Mouse (Mus musculus) lung, postnatal 0 days (tissue): ENCODE data around the gene Daxx.

ENCODE experiments used
- CTCF ChIP-seq: IDR thresholded peaks from 2 replicates; pipeline ENCODE4 v1.5.1; 2016; ENCODE audit warnings: antibody characterized with exemption, mild to moderate bottlenecking
- EP300 ChIP-seq: IDR thresholded peaks from 2 replicates; pipeline ENCODE4 v1.6.1; 2016; ENCODE audit warnings: antibody characterized with exemption, mild to moderate bottlenecking, control low read depth

GRCm38 (mm10) chr17:33917656-33918292 lies 8.6 kb downstream of the Daxx start:
- TF ChIP-seq CTCF, result no peak
- TF ChIP-seq EP300, result no peak
